8 mouse cellular contexts compared by ENCODE assay signal in the genomic region with DNA sequence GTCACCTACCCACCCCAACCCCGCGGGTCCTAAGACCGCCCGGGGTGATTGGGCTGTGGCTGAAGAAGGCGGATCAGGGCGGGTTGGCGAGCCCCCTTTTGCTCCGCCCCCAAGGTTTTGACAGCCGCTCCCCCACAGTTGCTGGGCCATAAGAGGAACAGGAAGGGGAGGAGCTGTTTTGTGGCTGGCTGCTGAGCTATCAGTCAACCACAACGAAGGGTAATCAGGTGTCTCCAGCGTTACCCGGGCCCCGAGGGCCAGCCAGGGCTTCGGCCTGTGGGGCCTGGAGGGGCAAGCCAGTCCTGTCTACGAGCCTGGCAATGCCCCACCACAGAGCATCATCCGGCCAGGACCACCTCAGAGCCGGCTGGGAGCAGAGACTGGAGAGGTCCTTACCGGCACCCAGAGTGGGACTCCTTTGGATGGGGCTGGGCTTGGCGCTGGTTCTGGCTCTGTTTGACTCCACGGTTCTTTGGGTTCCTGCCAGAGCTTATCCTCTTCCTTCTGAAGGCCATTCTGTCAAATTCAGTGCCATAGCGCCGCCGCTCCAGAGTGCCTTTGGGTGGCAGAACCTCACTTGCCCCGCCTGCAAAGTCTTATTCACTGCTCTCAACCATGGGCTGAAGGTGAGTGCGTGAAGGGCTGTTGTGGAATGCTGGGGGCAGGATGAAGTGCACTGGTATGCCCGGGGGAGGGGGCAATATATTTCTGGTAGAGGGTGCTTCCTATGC. TPM values are rescaled to one million over a fixed set of nuclear protein-coding genes. Genes with fewer than 3 reads are reported as not detected.
A peak's percentile ranks its signal among the peaks of the same experiment; 100 is the strongest.
DNase-seq lines count a peak whose midpoint lies in the region; ATAC-seq and TF ChIP-seq lines count a peak whose summit lies in the region.

A gene (plus strand): TSS at position 149 of the 731 bp plus-strand sequence.

- H3K9ac ChIP-seq in hindbrain, embryonic 16.5 days (ENCODE audit: low read depth, low read length) = peak within 1 kb of the TSS; percentile 89

- no peak for TF ChIP-seq CTCF in left cerebral cortex, adult 2 months (IDR thresholded peaks at IDR 0.05)

- H3K4me1 ChIP-seq in hindbrain, embryonic 16.5 days (ENCODE audit: control insufficient read depth, insufficient read depth, low read depth, low read length) = peaks cover 12% of the 10 kb centered on the region

- H3K27me3 ChIP-seq in hindbrain, embryonic 16.5 days (replicated peaks; ENCODE audit: control insufficient read depth, insufficient read depth, low read length) = no peaks in the 10 kb centered on the region

- DNase-seq in T-cell, adult 2 months (ENCODE audit: low spot score) = peak; percentile 83
- DNase-seq in cerebellum, postnatal 36 days = peak; percentile 88
- peak; percentile 93 for DNase-seq in gastrocnemius, adult 18-20 months (ENCODE audit: low spot score)
- peak; percentile 85 to 89 for DNase-seq in left cerebral cortex, adult 2 months (ENCODE audit: extremely low spot score in 1 of 2, low spot score in 2 of 2)
- DNase-seq in right cerebral cortex, adult 2 months (ENCODE audit: low spot score in 2 of 2) = peak; percentile 89 to 90
- DNase-seq in urinary bladder, postnatal 14 days (ENCODE audit: low spot score) = peak; percentile 87

- H3K27ac ChIP-seq in hindbrain, embryonic 16.5 days (ENCODE audit: low read depth, low read length) = peak within 1 kb of the TSS; percentile 88
- peak within 1 kb of the TSS; percentile 95 for H3K27ac ChIP-seq in left cerebral cortex, adult 2 months

- H3K4me3 ChIP-seq in hindbrain, embryonic 16.5 days (ENCODE audit: low read length) = peak within 1 kb of the TSS; percentile 81
- peak within 1 kb of the TSS; percentile 73 for H3K4me3 ChIP-seq in left cerebral cortex, adult 2 months

- WGBS in hindbrain, embryonic 16.5 days = 4% methylated on average over 26 of the region's 26 CpGs

- intact Hi-C loops in left cerebral cortex, adult 2 months (cut with DNase I) = loop anchor here (2.0 kb wide), 2 partner anchors 26 to 78 kb away; a partner anchor contains a TSS

- peaks cover 11% of the 10 kb centered on the region for H3K36me3 ChIP-seq in hindbrain, embryonic 16.5 days (ENCODE audit: control insufficient read depth, insufficient read depth, low read length)

- H3K4me2 ChIP-seq in hindbrain, embryonic 16.5 days (ENCODE audit: low read length) = peak within 1 kb of the TSS; percentile 85

- no peaks in the 10 kb centered on the region for H3K9me3 ChIP-seq in hindbrain, embryonic 16.5 days (ENCODE audit: control insufficient read depth, low read length)

- ATAC-seq in hindbrain, embryonic 16.5 days = peak; percentile 94
- ATAC-seq in megakaryocyte, adult 5-6 weeks (ENCODE audit: poor library complexity, severe bottlenecking) = peak; percentile 92

RNA-seq across cellular contexts. Expression of the gene that starts here (rescaled TPM):
- total RNA-seq in gastrocnemius, adult 18-20 months (2021) = 10 to 100 TPM; 49.7 to 53.4 TPM
- polyA plus RNA-seq in hindbrain, embryonic 16.5 days (2015; fragmentation: Nextera tagmentation; extraction: Ambion mirVana) = 110 and 111 TPM in 2 replicates
- total RNA-seq in left cerebral cortex, adult 2 months (2021) = 100 to 1,000 TPM in 1 of 2 experiments, 10 to 100 TPM in 1; 96.9 to 107 TPM
- 25.8 and 26.1 TPM in 2 replicates for total RNA-seq in megakaryocyte, adult 5-6 weeks (2015)
- 24.7 and 33.3 TPM in 2 replicates for total RNA-seq in megakaryocyte, adult 5-6 weeks (2017)

Comparison
In these comparisons a context has a peak if more than half of its experiments do, and no peak if none do; other contexts are left out.
1. Peak in every context shown above with its lines: DNase-seq, ATAC-seq, H3K4me3 ChIP-seq and H3K27ac ChIP-seq.